Mouse (Mus musculus) liver, embryonic 12.5 days (tissue): ENCODE measurements around the gene Wfdc8. TPM values are rescaled to one million over a fixed set of nuclear protein-coding genes. Genes with fewer than 3 reads are reported as not detected.

Experiments used
- ATAC-seq: fragments of 200-750 bp; cut with Nextera tagmentation; 2 replicates; pipeline ENCODE4 v1.8.0; 2017; ENCODE audit warnings: moderate number of reproducible peaks, mild to moderate bottlenecking, moderate library complexity
- H3K27ac ChIP-seq: fragments of 300-500 bp; sonication (generic); 2 replicates; pipeline ENCODE4 v1.5.1; 2016; ENCODE audit warnings: mild to moderate bottlenecking
- H3K27me3 ChIP-seq: fragments of 300-500 bp; sonication (generic); replicated peaks from 2 replicates; pipeline ENCODE4 v1.6.1; 2016; ENCODE audit warnings: mild to moderate bottlenecking, moderate library complexity
- H3K36me3 ChIP-seq: fragments of 300-500 bp; sonication (generic); 2 replicates; pipeline ENCODE4 v1.6.1; 2016; ENCODE audit warnings: mild to moderate bottlenecking, moderate library complexity
- H3K4me1 ChIP-seq: fragments of 300-500 bp; sonication (generic); 2 replicates; pipeline ENCODE4 v1.6.1; 2016
- H3K4me2 ChIP-seq: fragments of 300-500 bp; sonication (generic); 2 replicates; pipeline ENCODE4 v1.6.1; 2016; ENCODE audit warnings: mild to moderate bottlenecking, moderate library complexity
- H3K4me3 ChIP-seq: fragments of 300-500 bp; sonication (generic); 2 replicates; pipeline ENCODE4 v1.5.1; 2016; ENCODE audit warnings: mild to moderate bottlenecking, moderate library complexity
- H3K9ac ChIP-seq: fragments of 300-500 bp; sonication (generic); 2 replicates; pipeline ENCODE4 v1.6.1; 2016; ENCODE audit warnings: mild to moderate bottlenecking, moderate library complexity
- H3K9me3 ChIP-seq: fragments of 300-500 bp; sonication (generic); replicated peaks from 2 replicates; pipeline ENCODE4 v1.6.1; 2016; ENCODE audit warnings: mild to moderate bottlenecking, moderate library complexity
- WGBS: fragments of 180-500 bp; shearing (Covaris S2); methylation state at CpG from one replicate; pipeline ENCODE4 v1.1.7; 2016; ENCODE audit not compliant: insufficient replicate concordance; 5-methylcytosine and 5-hydroxymethylcytosine counted together
- polyA plus RNA-seq: library from polyadenylated mRNA; unstranded; fragments of >200 nt; fragmentation: Nextera tagmentation; extraction: Ambion mirVana; gene quantifications from 2 replicates; pipeline ENCODE4 v1.2.1, GENCODE M21; 2016

Wfdc8 gene
- polyA plus RNA-seq, 1 experiment from 2014 or later, result not detected

DNA sequence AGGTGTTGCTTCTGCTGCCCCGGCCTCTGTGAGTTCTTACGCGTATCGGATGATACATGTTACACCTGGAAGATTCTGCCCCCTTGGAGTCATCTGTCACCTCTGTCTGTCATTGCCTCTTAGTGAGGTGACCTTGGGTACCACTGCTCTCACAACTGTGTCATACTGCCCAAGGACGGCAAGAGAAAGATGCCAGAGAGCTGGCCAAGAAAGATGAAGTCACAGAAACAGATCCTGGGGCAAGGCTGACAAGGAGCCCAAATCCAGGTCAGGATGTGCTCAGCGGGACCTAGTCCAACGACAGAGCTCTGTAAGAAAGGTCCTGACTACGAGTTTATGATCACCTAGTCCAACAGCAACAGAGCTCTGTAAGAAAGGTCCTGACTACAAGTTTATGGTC is 53.3 kb downstream of the Wfdc8 start:
- ATAC-seq, result no peak

DNA sequence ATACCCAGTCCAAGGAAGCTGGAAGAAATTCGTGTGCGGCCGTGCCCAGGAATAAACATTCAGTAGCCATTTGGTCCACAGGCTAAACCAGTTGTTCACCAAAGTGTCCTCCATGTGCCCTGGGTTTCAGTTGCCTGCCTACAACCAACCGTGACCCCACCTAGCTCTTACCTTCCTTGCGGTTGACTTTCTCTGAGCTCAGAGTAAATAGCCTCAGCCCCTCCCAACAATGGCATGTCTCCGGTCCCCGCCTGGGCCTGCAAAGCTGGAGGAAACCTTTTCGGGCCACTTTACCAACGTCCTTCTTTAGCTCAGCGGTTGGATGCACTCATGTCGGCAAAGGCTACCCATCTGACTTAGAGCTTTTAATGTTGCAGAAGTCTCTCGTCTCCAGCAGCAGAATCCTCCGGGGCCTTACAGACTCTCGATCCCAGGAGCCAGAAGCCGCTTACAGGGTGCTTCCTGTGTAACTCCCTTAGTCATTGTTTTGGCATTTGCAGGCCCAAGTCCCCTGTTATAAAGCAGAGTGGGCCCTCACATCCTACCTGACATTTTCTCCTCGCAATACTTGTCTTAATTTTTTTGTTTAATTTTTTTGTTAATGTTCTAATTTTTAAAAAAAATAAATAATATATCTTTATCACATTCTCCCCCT is 54.3 kb downstream of the Wfdc8 start:
- Histone ChIP-seq H3K4me3 (no peak overlapping the region), H3K9me3 (no peaks in the 10 kb centered on the region), H3K4me2 (0 out of 2 replicates have a peak overlapping the region, but pooled peaks have one; percentile 1), H3K27ac (no peak overlapping the region), H3K9ac (no peak overlapping the region), H3K36me3 (no peaks in the 10 kb centered on the region), H3K4me1 (0 out of 2 replicates have a peak, but pooled peaks cover 6% of the 10 kb centered on the region), H3K27me3 (peaks cover 34% of the 10 kb centered on the region)
- ATAC-seq, result no peak
- 20% methylated on average over 16 of the region's 16 CpGs for WGBS

More for the DNA sequence above, 53.3 kb downstream of the Wfdc8 start:
- H3K9ac ChIP-seq, result no peak overlapping the region
- H3K4me3 ChIP-seq, result no peak overlapping the region
- WGBS, result 84% methylated on average over 8 of the region's 8 CpGs
- no peak overlapping the region for H3K4me2 ChIP-seq
- peaks cover 44% of the 10 kb centered on the region for H3K27me3 ChIP-seq
- H3K36me3 ChIP-seq, result no peaks in the 10 kb centered on the region
- no peaks in the 10 kb centered on the region for H3K9me3 ChIP-seq
- no peak overlapping the region for H3K27ac ChIP-seq
- 0 out of 2 replicates have a peak, but pooled peaks cover 6% of the 10 kb centered on the region for H3K4me1 ChIP-seq

DNA sequence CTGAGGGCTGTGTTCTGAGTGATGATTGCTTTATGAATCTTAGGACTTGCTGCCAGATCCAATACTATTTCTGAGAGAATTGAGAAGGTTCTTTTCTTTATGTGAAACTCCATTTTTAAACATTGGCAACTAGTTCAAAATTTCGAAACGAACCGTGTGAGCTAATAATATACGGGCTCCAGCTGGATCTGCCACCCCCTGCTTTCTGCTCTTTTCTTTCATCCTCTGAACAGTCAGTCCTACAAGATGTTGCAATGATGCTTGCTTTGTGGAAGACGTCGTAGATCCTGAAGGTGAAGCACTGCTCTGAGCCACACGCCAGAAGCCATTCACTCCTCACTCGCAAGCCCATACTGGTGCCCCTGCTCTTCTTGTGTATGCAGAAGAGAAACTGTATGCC is 55.0 kb downstream of the Wfdc8 start:
- H3K36me3 ChIP-seq, result no peaks in the 10 kb centered on the region
- H3K4me3 ChIP-seq, result no peak overlapping the region
- H3K9ac ChIP-seq, result no peak overlapping the region
- no peak for ATAC-seq
- 0 out of 2 replicates have a peak, but pooled peaks cover 6% of the 10 kb centered on the region for H3K4me1 ChIP-seq
- H3K4me2 ChIP-seq, result no peak overlapping the region
- H3K27ac ChIP-seq, result no peak overlapping the region
- 70% methylated on average over 8 of the region's 8 CpGs for WGBS
- H3K9me3 ChIP-seq, result no peaks in the 10 kb centered on the region
- peaks cover 27% of the 10 kb centered on the region for H3K27me3 ChIP-seq

DNA sequence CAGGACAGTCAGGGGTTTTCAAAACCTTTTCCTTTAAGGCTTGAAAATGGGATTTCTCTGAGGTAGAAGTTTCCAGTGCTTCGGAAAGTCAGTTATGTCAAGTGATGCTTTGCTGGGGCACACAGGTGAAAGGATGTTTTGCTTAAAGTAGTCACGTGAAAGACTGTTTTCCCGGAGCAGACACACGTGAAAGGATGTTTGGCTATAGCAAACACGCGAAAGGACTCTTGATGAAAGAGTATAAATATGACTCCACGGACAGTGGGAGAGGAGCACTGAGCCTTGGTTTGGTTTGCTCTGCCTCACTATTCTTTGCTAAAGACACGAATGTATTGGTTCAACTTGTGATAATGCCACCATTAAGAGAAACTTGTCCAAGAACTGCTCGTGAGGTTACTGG is 61.9 kb downstream of the Wfdc8 start:
- Histone ChIP-seq H3K27ac (no peak overlapping the region), H3K36me3 (no peaks in the 10 kb centered on the region), H3K4me2 (no peak overlapping the region), H3K4me3 (no peak overlapping the region), H3K4me1 (no peaks in the 10 kb centered on the region), H3K9me3 (no peaks in the 10 kb centered on the region), H3K27me3 (peaks cover 28% of the 10 kb centered on the region), H3K9ac (no peak overlapping the region)
- 67% methylated on average over 9 of the region's 9 CpGs for WGBS
- ATAC-seq, result no peak

DNA sequence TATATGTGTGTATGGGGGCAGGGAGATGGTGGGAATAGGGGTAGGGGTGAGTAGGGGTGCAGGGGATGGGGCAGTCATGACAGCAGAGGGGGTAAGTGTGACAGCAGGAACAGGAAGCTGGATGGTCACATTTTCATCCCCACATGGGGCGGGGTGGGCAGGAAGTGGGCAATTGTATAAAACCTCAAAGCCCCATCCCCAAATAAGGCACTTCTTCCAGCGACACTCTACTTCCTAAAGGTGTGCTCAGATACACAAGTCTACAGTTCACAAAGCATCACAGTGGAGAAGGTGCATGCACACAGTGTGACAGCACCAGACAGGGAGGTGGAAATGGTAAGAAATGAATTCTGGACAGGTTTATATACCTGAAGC is 62.5 kb downstream of the Wfdc8 start:
- 27% methylated on average over 2 of the region's 2 CpGs for WGBS
- no peak overlapping the region for H3K4me2 ChIP-seq

DNA sequence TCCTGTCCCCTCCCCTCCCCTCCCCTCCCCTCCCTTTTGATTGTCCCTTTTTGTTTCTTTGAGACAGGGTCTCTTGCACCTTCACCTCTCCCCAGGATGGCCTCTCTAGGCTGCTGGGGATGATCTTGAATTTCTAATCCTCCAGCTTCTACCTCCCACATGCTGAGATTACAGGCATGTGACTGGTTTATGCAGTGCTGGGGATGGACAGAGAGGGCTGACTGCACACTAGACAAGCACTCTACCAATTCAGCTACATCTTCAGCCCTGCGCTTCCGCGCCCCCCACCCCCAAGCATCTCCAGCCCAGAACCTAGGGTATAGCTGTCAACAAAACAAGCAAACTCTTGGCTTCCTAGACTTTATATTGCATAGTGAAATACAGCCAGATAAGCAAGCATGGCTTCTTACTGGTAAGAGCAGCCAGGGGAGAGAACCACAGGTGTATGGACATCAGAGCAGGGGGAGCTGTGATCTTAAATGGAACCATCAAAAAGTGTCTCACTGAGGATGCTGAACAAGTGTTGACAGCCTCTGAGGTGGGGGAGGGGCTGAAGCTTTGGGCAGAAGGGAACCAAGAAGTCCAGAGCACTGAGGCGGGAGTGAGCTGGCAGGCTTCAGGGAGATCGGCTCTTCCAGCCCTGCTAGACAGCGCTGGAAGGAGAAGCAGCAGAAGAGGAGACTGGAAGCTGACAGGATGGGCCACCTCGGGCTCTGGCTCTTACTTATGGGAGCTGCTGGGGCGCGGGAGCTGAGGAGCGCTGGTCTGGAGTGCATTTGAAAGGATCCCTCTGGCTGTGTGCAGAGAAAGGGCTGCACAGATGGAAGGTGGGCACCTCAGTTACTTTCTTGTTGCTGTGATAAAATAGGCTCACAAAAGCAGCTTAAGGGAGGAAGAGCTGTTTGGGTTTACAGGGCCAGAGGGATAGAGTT is 63.2 kb downstream of the Wfdc8 start:
- H3K27ac ChIP-seq, result no peak overlapping the region
- peaks cover 28% of the 10 kb centered on the region for H3K27me3 ChIP-seq
- no peaks in the 10 kb centered on the region for H3K4me1 ChIP-seq
- H3K4me2 ChIP-seq, result no peak overlapping the region
- no peak for ATAC-seq
- 14% methylated on average over 10 of the region's 10 CpGs for WGBS
- H3K4me3 ChIP-seq, result no peak overlapping the region
- H3K9me3 ChIP-seq, result no peaks in the 10 kb centered on the region
- no peaks in the 10 kb centered on the region for H3K36me3 ChIP-seq
- no peak overlapping the region for H3K9ac ChIP-seq

More for the DNA sequence above, 62.5 kb downstream of the Wfdc8 start:
- H3K36me3 ChIP-seq, result no peaks in the 10 kb centered on the region
- H3K4me1 ChIP-seq, result no peaks in the 10 kb centered on the region
- H3K27ac ChIP-seq, result no peak overlapping the region
- no peaks in the 10 kb centered on the region for H3K9me3 ChIP-seq
- no peak overlapping the region for H3K4me3 ChIP-seq
- H3K9ac ChIP-seq, result no peak overlapping the region
- peaks cover 28% of the 10 kb centered on the region for H3K27me3 ChIP-seq
- ATAC-seq, result no peak

DNA sequence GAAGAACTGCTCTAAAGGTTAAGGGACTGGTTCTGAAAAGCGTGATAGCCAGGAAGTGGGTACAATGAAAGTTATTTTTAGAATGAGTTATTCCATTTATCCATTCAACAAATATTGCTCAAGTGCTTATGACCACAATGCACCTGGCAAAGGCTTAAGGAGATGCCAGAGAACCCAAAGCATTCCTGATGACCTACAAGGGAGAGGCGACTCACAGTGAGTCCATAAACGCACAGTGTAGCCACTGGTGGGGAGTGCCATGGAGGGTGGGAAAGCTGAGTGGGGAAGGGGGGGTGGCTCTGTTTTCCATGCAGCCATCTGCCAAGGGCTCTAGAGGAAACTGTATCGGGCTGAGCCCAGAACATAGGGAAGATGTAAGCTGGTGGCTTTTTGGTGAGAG is 64.1 kb downstream of the Wfdc8 start:
- H3K4me2 ChIP-seq, result no peak overlapping the region
- no peak overlapping the region for H3K9ac ChIP-seq
- WGBS, result 30% methylated on average over 4 of the region's 4 CpGs
- H3K27me3 ChIP-seq, result peaks cover 28% of the 10 kb centered on the region
- no peak for ATAC-seq
- H3K4me3 ChIP-seq, result no peak overlapping the region
- H3K9me3 ChIP-seq, result no peaks in the 10 kb centered on the region
- H3K36me3 ChIP-seq, result no peaks in the 10 kb centered on the region
- no peak overlapping the region for H3K27ac ChIP-seq
- H3K4me1 ChIP-seq, result no peaks in the 10 kb centered on the region

Other genes with a start within 250 kb of the Wfdc8 start
- gene Slpi, start 224.5 kb downstream of the Wfdc8 start, polyA plus RNA-seq, result 12.1 and 14.1 TPM in 2 replicates
- not detected in 2 replicates for gene Rbpjl, start 210.5 kb downstream of the Wfdc8 start, polyA plus RNA-seq
- 0.28 and 0.41 TPM in 2 replicates for gene Matn4, start 208.5 kb downstream of the Wfdc8 start, polyA plus RNA-seq
- 31.3 and 31.8 TPM in 2 replicates for gene Sdc4, start 169.7 kb downstream of the Wfdc8 start, polyA plus RNA-seq
- gene Sys1, start 156.7 kb downstream of the Wfdc8 start, polyA plus RNA-seq, result 36.1 and 37.9 TPM in 2 replicates
- gene Gm20458, start 152.7 kb downstream of the Wfdc8 start, polyA plus RNA-seq, result 4.7 and 5.2 TPM in 2 replicates
- not detected in 2 replicates for gene Trp53tg5, start 139.9 kb downstream of the Wfdc8 start, polyA plus RNA-seq
- 0.94 and 1.7 TPM in 2 replicates for gene Dbndd2, start 127.5 kb downstream of the Wfdc8 start, polyA plus RNA-seq
- 29.7 and 30.3 TPM in 2 replicates for gene Pigt, start 116.1 kb downstream of the Wfdc8 start, polyA plus RNA-seq
- gene Wfdc2, start 51.2 kb downstream of the Wfdc8 start, polyA plus RNA-seq, result 2.1 and 3.2 TPM in 2 replicates
- not detected in 2 replicates for gene Spint3, start 40.2 kb downstream of the Wfdc8 start, polyA plus RNA-seq
- gene Wfdc6a, start 28.2 kb downstream of the Wfdc8 start, polyA plus RNA-seq, result 0.26 TPM in 1 of 2 replicates, not detected in the other
- gene Eppin, start 20.0 kb downstream of the Wfdc8 start, polyA plus RNA-seq, result not detected in 2 replicates
- gene Wfdc6b, start 104 bp downstream of the Wfdc8 start, polyA plus RNA-seq, result not detected in 2 replicates
- gene Wfdc16, start 25.2 kb upstream of the Wfdc8 start, polyA plus RNA-seq, result not detected in 2 replicates
- not detected in 2 replicates for gene Wfdc10, start 42.4 kb upstream of the Wfdc8 start, polyA plus RNA-seq
- gene Wfdc9, start 43.0 kb upstream of the Wfdc8 start, polyA plus RNA-seq, result not detected in 2 replicates
- gene Wfdc11, start 60.5 kb upstream of the Wfdc8 start, polyA plus RNA-seq, result not detected in 2 replicates
- not detected in 2 replicates for gene Wfdc13, start 71.5 kb upstream of the Wfdc8 start, polyA plus RNA-seq
- not detected in 2 replicates for gene Spint4, start 84.9 kb upstream of the Wfdc8 start, polyA plus RNA-seq
- gene Spint5, start 101.7 kb upstream of the Wfdc8 start, polyA plus RNA-seq, result not detected in 2 replicates
- 0.48 and 0.93 TPM in 2 replicates for gene Wfdc3, start 132.3 kb upstream of the Wfdc8 start, polyA plus RNA-seq
- gene Dnttip1, start 132.4 kb upstream of the Wfdc8 start, polyA plus RNA-seq, result 56.9 and 61.0 TPM in 2 replicates
- 669 and 687 TPM in 2 replicates for gene Ube2c, start 156.3 kb upstream of the Wfdc8 start, polyA plus RNA-seq
- gene Tnnc2, start 166.3 kb upstream of the Wfdc8 start, polyA plus RNA-seq, result 0.66 and 1.8 TPM in 2 replicates
- 5.5 TPM in 2 replicates for gene Snx21, start 172.2 kb upstream of the Wfdc8 start, polyA plus RNA-seq
- 20.3 and 21.5 TPM in 2 replicates for gene Acot8, start 191.3 kb upstream of the Wfdc8 start, polyA plus RNA-seq
- gene Zswim3, start 191.5 kb upstream of the Wfdc8 start, polyA plus RNA-seq, result 4.8 and 5.9 TPM in 2 replicates
- gene Zswim1, start 209.1 kb upstream of the Wfdc8 start, polyA plus RNA-seq, result 8.9 and 9.1 TPM in 2 replicates
- gene Spata25, start 214.9 kb upstream of the Wfdc8 start, polyA plus RNA-seq, result not detected in 2 replicates
- 66.7 and 69.3 TPM in 2 replicates for gene Ctsa, start 219.2 kb upstream of the Wfdc8 start, polyA plus RNA-seq
- gene Neurl2, start 219.8 kb upstream of the Wfdc8 start, polyA plus RNA-seq, result 2.1 and 2.2 TPM in 2 replicates
- gene Pltp, start 244.1 kb upstream of the Wfdc8 start, polyA plus RNA-seq, result 8.4 and 8.7 TPM in 2 replicates